Mouse (Mus musculus): ENCODE data around the gene Frem2.

GRCm38 (mm10) chr3:53522794-53523193 is 134.4 kb downstream of the Frem2 start:
- TF ChIP-seq GATA1 (IDR thresholded peaks at IDR 0.05; ENCODE audit: low read length) (no peak), TAL1 (IDR thresholded peaks at IDR 0.05; ENCODE audit: low read length) (no peak)

Data from erythroblast, embryonic 14.5 days (primary cell).